Mouse (Mus musculus) B cell, adult 62 days (primary cell): ENCODE data around the gene Vmn2r54. TPM values are rescaled to one million over a fixed set of nuclear protein-coding genes. Genes with fewer than 3 reads are reported as not detected.

Source experiments
- total RNA-seq: library from RNA; stranded (reverse); gene quantifications from 4 replicates; pipeline ENCODE4 v1.2.4, GENCODE M21; 2023

Gene Vmn2r54
- not detected in 4 replicates for total RNA-seq

DNA sequence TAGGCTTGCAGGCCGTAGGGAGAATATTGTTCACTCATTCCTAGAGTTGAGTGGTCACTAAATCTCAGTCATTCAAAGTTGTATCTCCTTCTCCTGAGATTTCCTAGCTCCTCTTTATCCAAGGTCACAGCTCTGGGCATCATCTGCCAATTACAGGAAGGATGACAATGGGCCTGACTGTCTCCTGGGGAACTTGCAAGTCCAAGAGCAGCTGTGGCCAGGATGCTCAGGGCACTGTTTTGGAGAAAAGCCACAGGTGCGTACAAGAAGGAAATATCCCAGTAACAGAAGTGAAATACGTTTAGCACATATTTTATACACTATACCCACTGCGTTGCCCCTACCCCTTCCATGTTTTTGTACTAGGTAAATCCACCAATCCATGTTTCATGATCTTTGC, at the start of gene Vmn2r54:
Gene Vmn2r54 (minus strand): TSS at position 101 of the 400 bp plus-strand sequence.

GRCm38 (mm10) chr7:12684903-12685302, 44.8 kb upstream of the Vmn2r54 start, which contains the start of gene Vmn2r55:
TSS of gene Vmn2r55 (minus strand) at chr7:12685003.

GRCm38 (mm10) chr7:12608688-12609087, 31.4 kb downstream of the Vmn2r54 start, which contains the start of gene Vmn2r53:
TSS of gene Vmn2r53 (minus strand) at chr7:12608788.

Other genes with a start within 250 kb of the Vmn2r54 start
- 1.7 to 5.5 TPM (median 2.1 TPM) in 4 replicates for gene Zfp551, start 217.6 kb downstream of the Vmn2r54 start, total RNA-seq
- 6.2 to 7.9 TPM (median 6.6 TPM) in 4 replicates for gene Zfp606, start 162.0 kb downstream of the Vmn2r54 start, total RNA-seq
- not detected in 4 replicates for gene 2900092C05Rik, start 127.8 kb downstream of the Vmn2r54 start, total RNA-seq
- gene Vmn2r53, start 31.5 kb downstream of the Vmn2r54 start, total RNA-seq = 0.03 to 0.09 TPM (median 0.06 TPM) in 3 of 4 replicates, not detected in the other
- gene Vmn2r55, start 44.7 kb upstream of the Vmn2r54 start, total RNA-seq = not detected in 4 replicates
- not detected in 4 replicates for gene Vmn2r56, start 94.7 kb upstream of the Vmn2r54 start, total RNA-seq
- 31.2 to 41.3 TPM (median 34.6 TPM) in 4 replicates for gene Zscan18, start 163.3 kb upstream of the Vmn2r54 start, total RNA-seq
- 7.0 to 10.2 TPM (median 9.4 TPM) in 4 replicates for gene Zfp329, start 178.5 kb upstream of the Vmn2r54 start, total RNA-seq
- gene Zfp110, start 194.4 kb upstream of the Vmn2r54 start, total RNA-seq = 112 to 125 TPM (median 118 TPM) in 4 replicates
- gene Zfp128, start 240.9 kb upstream of the Vmn2r54 start, total RNA-seq = 1.9 to 3.0 TPM (median 2.3 TPM) in 4 replicates